Mouse (Mus musculus) MEL (cell line): ENCODE data around the gene Trim3. TPM values are rescaled to one million over a fixed set of nuclear protein-coding genes. Genes with fewer than 3 reads are reported as not detected.

ENCODE experiments used
- DNase-seq: peaks from one replicate; pipeline ENCODE4 v3.0.0; 2011; ENCODE audit warnings: low read depth, low spot score
- H3K27ac ChIP-seq: 2 replicates; pipeline ENCODE4 v1.5.1; 2012; ENCODE audit warnings: low read depth, mild to moderate bottlenecking, control low read depth, low read length, moderate library complexity; ENCODE audit not compliant: control insufficient read depth
- H3K27me3 ChIP-seq, 2 experiments: fragments of 150-350 bp in 1 of 2; sonication (generic) in 1 of 2; 2 replicates each; pipeline ENCODE4 v1.6.1; 2012; ENCODE audit warnings: low read length in 2 of 2, mild to moderate bottlenecking in 2 of 2, improper control_type of control experiment in 1 of 2, moderate library complexity in 1 of 2; ENCODE audit not compliant: insufficient read depth in 2 of 2, control insufficient read depth in 1 of 2
- H3K36me3 ChIP-seq, 2 experiments: 2 replicates each; pipeline ENCODE4 v1.6.1; 2012 to 2014; ENCODE audit warnings: low read length in 2 of 2, improper control_type of control experiment in 1 of 2, inconsistent platforms in 1 of 2, mild to moderate bottlenecking in 1 of 2; ENCODE audit not compliant: insufficient read depth in 2 of 2, control insufficient read depth in 1 of 2
- H3K4me1 ChIP-seq, 2 experiments: fragments of 150-350 bp in 1 of 2; sonication (generic) in 1 of 2; 2 replicates each; pipeline ENCODE4 v1.6.1; 2012; ENCODE audit warnings: low read length in 2 of 2, improper control_type of control experiment in 1 of 2, mild to moderate bottlenecking in 1 of 2; ENCODE audit not compliant: insufficient read depth in 2 of 2, control insufficient read depth in 1 of 2
- H3K4me3 ChIP-seq, 2 experiments: fragments of 150-350 bp in 1 of 2; sonication (generic) in 1 of 2; 2 replicates each; pipeline ENCODE4 v1.5.1; 2012; ENCODE audit warnings: low read depth in 2 of 2, low read length in 2 of 2, mild to moderate bottlenecking in 2 of 2, moderate library complexity in 2 of 2, control low read depth in 1 of 2, improper control_type of control experiment in 1 of 2; ENCODE audit not compliant: control insufficient read depth in 1 of 2, insufficient read depth in 1 of 2
- H3K79me2 ChIP-seq: 2 replicates; pipeline ENCODE4 v1.6.1; 2012; ENCODE audit warnings: mild to moderate bottlenecking, low read length, moderate library complexity; ENCODE audit not compliant: control insufficient read depth, poor library complexity, insufficient read depth
- H3K9ac ChIP-seq: 2 replicates; pipeline ENCODE4 v1.6.1; 2012; ENCODE audit warnings: low read depth, mild to moderate bottlenecking, control low read depth, low read length, moderate library complexity; ENCODE audit not compliant: control insufficient read depth, poor library complexity, severe bottlenecking
- H3K9me3 ChIP-seq: fragments of 150-350 bp; sonication (generic); replicated peaks from 2 replicates; pipeline ENCODE4 v1.6.1; 2012; ENCODE audit warnings: mild to moderate bottlenecking, low read length, improper control_type of control experiment, moderate library complexity; ENCODE audit not compliant: insufficient read depth
- BHLHE40 ChIP-seq: IDR thresholded peaks from 2 replicates; pipeline ENCODE4 v1.6.1; 2012; ENCODE audit warnings: low read depth, mild to moderate bottlenecking, inconsistent platforms, low read length, improper control_type of control experiment, borderline replicate concordance
- CHD1 ChIP-seq: IDR thresholded peaks from 2 replicates; pipeline ENCODE4 v1.6.1; 2012; ENCODE audit warnings: low read depth, mild to moderate bottlenecking, inconsistent platforms, low read length, improper control_type of control experiment
- E2F4 ChIP-seq: IDR thresholded peaks from 2 replicates; pipeline ENCODE4 v1.6.1; 2011; ENCODE audit warnings: low read depth, low read length, improper control_type of control experiment, borderline replicate concordance
- ELF1 ChIP-seq: IDR thresholded peaks from 2 replicates; pipeline ENCODE4 v1.6.1; 2014; ENCODE audit warnings: low read depth, mild to moderate bottlenecking, inconsistent platforms, low read length, improper control_type of control experiment, moderate library complexity
- EP300 ChIP-seq, 2 experiments: IDR thresholded peaks; 2 replicates each; pipeline ENCODE4 v1.6.1; 2011; ENCODE audit warnings: improper control_type of control experiment in 2 of 2, low read length in 2 of 2, low read depth in 1 of 2, mild to moderate bottlenecking in 1 of 2
- ETS1 ChIP-seq: IDR thresholded peaks from 2 replicates; pipeline ENCODE4 v1.6.1; 2012; ENCODE audit warnings: low read depth, mild to moderate bottlenecking, inconsistent platforms, low read length, improper control_type of control experiment, moderate library complexity
- GABPA ChIP-seq: IDR thresholded peaks from 2 replicates; pipeline ENCODE4 v1.6.1; 2012; ENCODE audit warnings: low read depth, mild to moderate bottlenecking, inconsistent platforms, low read length, improper control_type of control experiment, moderate library complexity
- HCFC1 ChIP-seq: IDR thresholded peaks from 2 replicates; pipeline ENCODE4 v1.6.1; 2012; ENCODE audit warnings: low read depth, mild to moderate bottlenecking, inconsistent platforms, low read length, improper control_type of control experiment, moderate library complexity
- JUND ChIP-seq: IDR thresholded peaks from 2 replicates; pipeline ENCODE4 v1.6.1; 2011; ENCODE audit warnings: low read depth, mild to moderate bottlenecking, improper control_type of control experiment, low read length
- MYB ChIP-seq: IDR thresholded peaks from 2 replicates; pipeline ENCODE4 v1.6.1; 2011; ENCODE audit warnings: mild to moderate bottlenecking, low read depth, low read length, improper control_type of control experiment
- MYC ChIP-seq: IDR thresholded peaks from 2 replicates; pipeline ENCODE4 v1.6.1; 2011; ENCODE audit warnings: low read depth, mild to moderate bottlenecking, low read length, improper control_type of control experiment, moderate library complexity
- POLR2A ChIP-seq, 2 experiments: IDR thresholded peaks; 2 replicates each; pipeline ENCODE4 v1.6.1; 2011 to 2012; ENCODE audit warnings: low read length in 2 of 2, mild to moderate bottlenecking in 2 of 2, control low read depth in 1 of 2, improper control_type of control experiment in 1 of 2, low read depth in 1 of 2, moderate library complexity in 1 of 2; ENCODE audit not compliant: control insufficient read depth in 1 of 2, insufficient read depth in 1 of 2, poor library complexity in 1 of 2
- POLR2AphosphoS2 ChIP-seq: IDR thresholded peaks from 2 replicates; pipeline ENCODE4 v1.6.1; 2011; ENCODE audit warnings: low read length, improper control_type of control experiment
- POLR2AphosphoS5 ChIP-seq: IDR thresholded peaks from 2 replicates; pipeline ENCODE4 v1.6.1; 2012; ENCODE audit warnings: low read depth, borderline replicate concordance, mild to moderate bottlenecking, inconsistent platforms, low read length, moderate library complexity, mixed read lengths
- RAD21 ChIP-seq: IDR thresholded peaks from 2 replicates; pipeline ENCODE4 v1.6.1; 2011; ENCODE audit warnings: mild to moderate bottlenecking, low read depth, low read length, improper control_type of control experiment
- SIN3A ChIP-seq: IDR thresholded peaks from 2 replicates; pipeline ENCODE4 v1.6.1; 2012; ENCODE audit warnings: low read length, improper control_type of control experiment, inconsistent platforms
- TAL1 ChIP-seq: IDR thresholded peaks from 2 replicates; pipeline ENCODE4 v1.6.1; 2012; ENCODE audit warnings: mild to moderate bottlenecking, inconsistent platforms, low read length, moderate library complexity, mixed read lengths
- TBP ChIP-seq: IDR thresholded peaks from 2 replicates; pipeline ENCODE4 v1.8.0; 2011; ENCODE audit warnings: low read depth, low read length, improper control_type of control experiment
- USF2 ChIP-seq, 2 experiments: IDR thresholded peaks; 2 replicates each; pipeline ENCODE4 v1.6.1; 2011 to 2012; ENCODE audit warnings: improper control_type of control experiment in 2 of 2, low read length in 2 of 2, borderline replicate concordance in 1 of 2, inconsistent platforms in 1 of 2, low read depth in 1 of 2, mild to moderate bottlenecking in 1 of 2; ENCODE audit not compliant: insufficient read depth in 1 of 2
- ZC3H11A ChIP-seq: IDR thresholded peaks from 2 replicates; pipeline ENCODE4 v1.6.1; 2012; ENCODE audit warnings: low read depth, mild to moderate bottlenecking, inconsistent platforms, low read length, improper control_type of control experiment
- polyA plus RNA-seq, 2 experiments: library from polyadenylated mRNA; stranded (reverse) in 1 of 2; unstranded in 1 of 2; fragments of >175 nt in 1 of 2; fragments of >200 nt in 1 of 2; gene quantifications; 2 replicates each; pipeline versions ENCODE4 v1.2.1 to v1.2.4; 2012; ENCODE audit warnings: low replicate concordance in 2 of 2, low read depth in 1 of 2; ENCODE audit not compliant: insufficient read length in 2 of 2, insufficient read depth in 1 of 2, missing spikeins in 1 of 2
- total RNA-seq: library from RNA; depleted of rRNA; stranded (reverse); fragments of 300-350 nt; gene quantifications from 2 replicates; pipeline ENCODE4 v1.2.3, GENCODE M21; 2012

Gene Trim3
- total and polyA plus RNA-seq, 3 experiments = 7.0 to 15.4 TPM; not detected in 1

GRCm38 (mm10) chr7:105574537-105574936 is 58.8 kb downstream of the Trim3 start:
- Histone ChIP-seq H3K9me3 (no peaks in the 10 kb centered on the region), H3K27me3 (no peaks in the 10 kb centered on the region; a peak in 1 of 4 replicates), H3K4me3 (no peak overlapping the region), H3K4me1 (no peaks in the 10 kb centered on the region), H3K79me2 (no peaks in the 10 kb centered on the region), H3K9ac (no peak overlapping the region), H3K27ac (no peak overlapping the region), H3K36me3 (no peaks in the 10 kb centered on the region)
- TF ChIP-seq USF2 (IDR thresholded peaks at IDR 0.05; ENCODE audit: borderline replicate concordance in 1 of 2, insufficient read depth in 1 of 2, low read depth in 1 of 2, low read length in 2 of 2) = no peak
- TF ChIP-seq E2F4 = no peak
- no peak for TF ChIP-seq TBP
- TF ChIP-seq POLR2AphosphoS2 = no peak
- no peak for TF ChIP-seq CHD1
- no peak for TF ChIP-seq ZC3H11A
- TF ChIP-seq POLR2A (IDR thresholded peaks at IDR 0.05; ENCODE audit: control insufficient read depth in 1 of 2, insufficient read depth in 1 of 2, low read depth in 1 of 2, low read length in 2 of 2, poor library complexity in 1 of 2) = no peak
- TF ChIP-seq SIN3A = no peak
- no peak for TF ChIP-seq TAL1
- no peak for DNase-seq

GRCm38 (mm10) chr7:105572949-105573348 is 60.4 kb downstream of the Trim3 start:
- H3K9me3 ChIP-seq = no peaks in the 10 kb centered on the region
- DNase-seq = no peak
- H3K36me3 ChIP-seq = no peaks in the 10 kb centered on the region
- H3K4me3 ChIP-seq = no peak overlapping the region
- no peaks in the 10 kb centered on the region for H3K4me1 ChIP-seq
- no peak overlapping the region for H3K27ac ChIP-seq
- no peaks in the 10 kb centered on the region for H3K79me2 ChIP-seq
- TF ChIP-seq USF2 (IDR thresholded peaks at IDR 0.05; ENCODE audit: borderline replicate concordance in 1 of 2, insufficient read depth in 1 of 2, low read depth in 1 of 2, low read length in 2 of 2) (no peak), BHLHE40 (no peak), MYB (no peak), EP300 (IDR thresholded peaks at IDR 0.05; ENCODE audit: low read depth in 1 of 2, low read length in 2 of 2) (no peak), POLR2AphosphoS5 (no peak), GABPA (no peak), ETS1 (no peak), POLR2A (IDR thresholded peaks at IDR 0.05; ENCODE audit: control insufficient read depth in 1 of 2, insufficient read depth in 1 of 2, low read depth in 1 of 2, low read length in 2 of 2, poor library complexity in 1 of 2) (no peak), POLR2AphosphoS2 (no peak), ELF1 (no peak), MYC (no peak), HCFC1 (no peak), JUND (no peak), RAD21 (no peak)
- TF ChIP-seq, all 39 proteins: peak for 0
- no peak overlapping the region for H3K9ac ChIP-seq
- no peaks in the 10 kb centered on the region; a peak in 1 of 4 replicates for H3K27me3 ChIP-seq
